Comparison of ENCODE assay signal across 11 mouse cellular contexts in the genomic region with DNA sequence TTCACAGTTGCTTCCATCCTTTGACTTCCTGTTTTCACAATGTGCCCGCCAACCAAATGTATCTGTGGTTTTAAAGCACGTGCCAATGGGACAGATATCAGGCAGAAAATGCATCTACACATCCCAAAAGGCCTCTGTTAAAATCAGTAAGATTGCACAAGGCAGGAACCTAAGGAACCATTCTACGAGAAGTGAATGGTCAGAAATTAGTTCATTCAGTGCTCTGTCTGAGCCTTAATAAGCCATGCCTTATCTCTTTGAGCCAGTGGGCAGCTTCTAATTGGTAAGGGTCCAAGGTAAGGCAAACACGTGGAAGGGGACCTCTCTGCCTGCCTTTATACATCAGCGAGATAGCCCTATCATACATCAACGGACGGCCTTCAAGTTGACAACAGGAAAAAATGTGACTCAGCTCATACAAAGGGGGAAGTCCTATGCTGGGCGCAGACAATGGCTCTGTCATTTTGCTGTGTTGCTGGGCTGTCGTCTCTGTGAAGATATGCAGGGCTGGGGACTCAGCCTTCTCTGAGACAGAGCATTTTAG.
DNase-seq lines count a peak whose midpoint lies in the region; ATAC-seq and TF ChIP-seq lines count a peak whose summit lies in the region.
"Had no signal": no experiment of that assay in that cellular context is flagged by ENCODE, and none has a peak within 500 bp of the region (broad histone marks: within the 10 kb centered on the region; RNA-seq: fewer than 3 reads in every experiment).

No protein-coding gene starts in this region.

- no peak for TF ChIP-seq POLR2A in bone marrow macrophage, adult 2 months (IDR thresholded peaks at IDR 0.05; ENCODE audit: borderline replicate concordance, low read depth, low read length)
- no peak for TF ChIP-seq POLR2A in thymus, adult 2 months (IDR thresholded peaks at IDR 0.05; ENCODE audit: control insufficient read depth, extremely low read depth, insufficient read depth, low read length, poor library complexity)

- no peak for DNase-seq in kidney, postnatal 14 days
- DNase-seq in thymus, adult 2 months: no peak
- no peak for DNase-seq in thymus, postnatal 14 days
- no peak for DNase-seq in right cerebral cortex, postnatal 25 days
- DNase-seq: cerebellum, adult 2 months; spleen, adult 18-20 months had no signal

- H3K4me1 ChIP-seq in kidney, embryonic 14.5 days (ENCODE audit: control insufficient read depth, insufficient read depth, low read length): no peaks in the 10 kb centered on the region
- peaks cover 40% of the 10 kb centered on the region for H3K4me1 ChIP-seq in bone marrow macrophage, adult 2 months (ENCODE audit: control insufficient read depth, insufficient read depth, low read length)
- H3K4me1 ChIP-seq in liver, embryonic 15.5 days (replicated peaks): peaks cover 33% of the 10 kb centered on the region
- H3K4me1 ChIP-seq in thymus, adult 2 months (replicated peaks; ENCODE audit: control insufficient read depth, insufficient read depth, low read length): no peaks in the 10 kb centered on the region

- H3K36me3 ChIP-seq in kidney, embryonic 14.5 days (ENCODE audit: control insufficient read depth, insufficient read depth, low read length): no peaks in the 10 kb centered on the region
- no peaks in the 10 kb centered on the region for H3K36me3 ChIP-seq in liver, embryonic 15.5 days (replicated peaks)
- H3K36me3 ChIP-seq in thymus, adult 2 months (ENCODE audit: control insufficient read depth, insufficient read depth, low read length): no peaks in the 10 kb centered on the region

- H3K27ac ChIP-seq in kidney, embryonic 14.5 days (ENCODE audit: low read depth, low read length): no peak overlapping the region
- H3K27ac ChIP-seq in bone marrow macrophage, adult 2 months (ENCODE audit: insufficient read depth, low read depth, low read length): peak overlapping the region; percentile 98
- H3K27ac ChIP-seq in liver, embryonic 15.5 days (replicated peaks): peak overlapping the region; percentile 78
- no peak overlapping the region for H3K27ac ChIP-seq in thymus, adult 2 months (ENCODE audit: control insufficient read depth, insufficient read depth, low read length)
- H3K27ac ChIP-seq: heart, adult 2 months had no signal

- no peak overlapping the region for H3K9ac ChIP-seq in kidney, embryonic 14.5 days (ENCODE audit: low read depth, low read length)
- H3K9ac ChIP-seq in liver, embryonic 15.5 days: no peak overlapping the region

- H3K9me3 ChIP-seq in kidney, embryonic 14.5 days (ENCODE audit: control insufficient read depth, low read length): no peaks in the 10 kb centered on the region
- no peaks in the 10 kb centered on the region for H3K9me3 ChIP-seq in liver, embryonic 15.5 days (replicated peaks)

- TF ChIP-seq CTCF in bone marrow macrophage, adult 2 months (IDR thresholded peaks at IDR 0.05; ENCODE audit: low read depth, low read length): no peak
- no peak for TF ChIP-seq CTCF in thymus, adult 2 months (IDR thresholded peaks at IDR 0.05; ENCODE audit: borderline replicate concordance, control insufficient read depth, extremely low read depth, insufficient read depth, low read length, poor library complexity)

- no peak overlapping the region for H3K4me2 ChIP-seq in kidney, embryonic 14.5 days (replicated peaks; ENCODE audit: low read depth, low read length)
- H3K4me2 ChIP-seq in liver, embryonic 15.5 days: peak overlapping the region; percentile 27

- 70% methylated on average over 9 of the region's 9 CpGs for WGBS in kidney, embryonic 14.5 days
- WGBS in liver, embryonic 15.5 days (ENCODE audit: insufficient replicate concordance): 8% methylated on average over 9 of the region's 9 CpGs
- 21% methylated on average over 9 of the region's 9 CpGs for WGBS in thymus, adult 2 months

- H3K27me3 ChIP-seq in kidney, embryonic 14.5 days (ENCODE audit: control insufficient read depth, insufficient read depth, low read length): no peaks in the 10 kb centered on the region
- H3K27me3 ChIP-seq in liver, embryonic 15.5 days: no peaks in the 10 kb centered on the region
- no peaks in the 10 kb centered on the region for H3K27me3 ChIP-seq in thymus, adult 2 months (ENCODE audit: control insufficient read depth, insufficient read depth, low read length)

- H3K4me3 ChIP-seq in kidney, embryonic 14.5 days (ENCODE audit: low read length): no peak overlapping the region
- peak overlapping the region; percentile 30; the same call in 1 of the 2 replicates for H3K4me3 ChIP-seq in bone marrow macrophage, adult 2 months (ENCODE audit: insufficient read depth, low read length)
- H3K4me3 ChIP-seq in liver, embryonic 15.5 days (replicated peaks): no peak overlapping the region
- no peak overlapping the region for H3K4me3 ChIP-seq in thymus, adult 2 months (ENCODE audit: control insufficient read depth, insufficient read depth, low read length)
- H3K4me3 ChIP-seq: heart, adult 2 months had no signal

- peak; percentile 35; the same call in 1 of the 2 replicates for ATAC-seq in kidney, embryonic 14.5 days (ENCODE audit: low FRiP score, low TSS enrichment)
- peak; percentile 74 for ATAC-seq in CD4-positive, CD25-positive, alpha-beta regulatory T cell, adult 4 months
- ATAC-seq in liver, embryonic 15.5 days (ENCODE audit: insufficient read depth): peak; percentile 76

Comparison
In these comparisons a context has a peak if more than half of its experiments do, and no peak if none do; other contexts are left out.
1. H3K27ac ChIP-seq: peak in bone marrow macrophage, adult 2 months (single experiment) and liver, embryonic 15.5 days (single experiment); none in kidney, embryonic 14.5 days (single experiment) and thymus, adult 2 months (single experiment).
2. Peak in every context shown above with its lines, with median percentiles within 50 percentile points of each other: ATAC-seq.